Mouse (Mus musculus): ENCODE measurements around the gene Pard3.

Gene Pard3

GRCm38 (mm10) chr8:127529746-127530145, 466.1 kb downstream of the Pard3 start:
- DNase-seq (ENCODE audit: extremely low read depth, insufficient read length, low spot score) = no peak

GRCm38 (mm10) chr8:127531866-127532265, 468.2 kb downstream of the Pard3 start:
- DNase-seq (ENCODE audit: extremely low read depth, insufficient read length, low spot score) = no peak

- DNase-seq (ENCODE audit: extremely low read depth, insufficient read length, low spot score) = no peak
These were observed 471.1 kb downstream of the Pard3 start for GRCm38 (mm10) chr8:127534789-127535188.

- DNase-seq (ENCODE audit: extremely low read depth, insufficient read length, low spot score) = no peak
These were observed 471.6 kb downstream of the Pard3 start for GRCm38 (mm10) chr8:127535192-127535845.

- no peak for DNase-seq (ENCODE audit: extremely low read depth, insufficient read length, low spot score)
These were observed 472.1 kb downstream of the Pard3 start for GRCm38 (mm10) chr8:127535846-127536220.

GRCm38 (mm10) chr8:127539803-127540202, 476.1 kb downstream of the Pard3 start:
- no peak for DNase-seq (ENCODE audit: extremely low read depth, insufficient read length, low spot score)

GRCm38 (mm10) chr8:127540273-127540672, 476.6 kb downstream of the Pard3 start:
- no peak for DNase-seq (ENCODE audit: extremely low read depth, insufficient read length, low spot score)

- no peak for DNase-seq (ENCODE audit: extremely low read depth, insufficient read length, low spot score)
These were observed 478.5 kb downstream of the Pard3 start for GRCm38 (mm10) chr8:127542162-127542561.

GRCm38 (mm10) chr8:127543676-127544075, 480.0 kb downstream of the Pard3 start:
- DNase-seq (ENCODE audit: extremely low read depth, insufficient read length, low spot score) = no peak

- no peak for DNase-seq (ENCODE audit: extremely low read depth, insufficient read length, low spot score)
These were observed 482.5 kb downstream of the Pard3 start for GRCm38 (mm10) chr8:127546161-127546560.

- DNase-seq (ENCODE audit: extremely low read depth, insufficient read length, low spot score) = no peak
These were observed 487.2 kb downstream of the Pard3 start for GRCm38 (mm10) chr8:127550928-127551327.

- no peak for DNase-seq (ENCODE audit: extremely low read depth, insufficient read length, low spot score)
These were observed 488.5 kb downstream of the Pard3 start for GRCm38 (mm10) chr8:127552161-127552595.

GRCm38 (mm10) chr8:127552836-127553235, 489.1 kb downstream of the Pard3 start:
- no peak for DNase-seq (ENCODE audit: extremely low read depth, insufficient read length, low spot score)

- no peak for DNase-seq (ENCODE audit: extremely low read depth, insufficient read length, low spot score)
These were observed 489.9 kb downstream of the Pard3 start for GRCm38 (mm10) chr8:127553582-127553981.

- DNase-seq (ENCODE audit: extremely low read depth, insufficient read length, low spot score) = no peak
These were observed 492.1 kb downstream of the Pard3 start for GRCm38 (mm10) chr8:127555795-127556194.

GRCm38 (mm10) chr8:127556964-127557363, 493.3 kb downstream of the Pard3 start:
- DNase-seq (ENCODE audit: extremely low read depth, insufficient read length, low spot score) = no peak

GRCm38 (mm10) chr8:127557566-127557965, 493.9 kb downstream of the Pard3 start:
- DNase-seq (ENCODE audit: extremely low read depth, insufficient read length, low spot score) = no peak

- no peak for DNase-seq (ENCODE audit: extremely low read depth, insufficient read length, low spot score)
These were observed 499.9 kb downstream of the Pard3 start for GRCm38 (mm10) chr8:127563634-127564033.

- no peak for DNase-seq (ENCODE audit: extremely low read depth, insufficient read length, low spot score)
These were observed 500.7 kb downstream of the Pard3 start for GRCm38 (mm10) chr8:127564426-127564825.

- DNase-seq (ENCODE audit: extremely low read depth, insufficient read length, low spot score) = no peak
These were observed 505.5 kb downstream of the Pard3 start for GRCm38 (mm10) chr8:127569212-127569611.

GRCm38 (mm10) chr8:127570527-127570926, 506.8 kb downstream of the Pard3 start:
- no peak for DNase-seq (ENCODE audit: extremely low read depth, insufficient read length, low spot score)

GRCm38 (mm10) chr8:127572493-127572892, 508.8 kb downstream of the Pard3 start:
- DNase-seq (ENCODE audit: extremely low read depth, insufficient read length, low spot score) = no peak

- no peak for DNase-seq (ENCODE audit: extremely low read depth, insufficient read length, low spot score)
These were observed 513.0 kb downstream of the Pard3 start for GRCm38 (mm10) chr8:127576657-127577056.

All from 3134 (cell line).